Comparison of ENCODE assay signal across 16 mouse cellular contexts in genomic region chr6:16796914-16797313, GRCm38 (mm10).
A peak's percentile ranks its signal among the peaks of the same experiment; 100 is the strongest.
DNase-seq lines count a peak whose midpoint lies in the region; ATAC-seq and TF ChIP-seq lines count a peak whose summit lies in the region.
"Had no signal": no experiment of that assay in that cellular context is flagged by ENCODE, and none has a peak within 500 bp of the region (broad histone marks: within the 10 kb centered on the region; RNA-seq: fewer than 3 reads in every experiment).

No protein-coding gene starts in this region.

- peak; percentile 74 for ATAC-seq in forebrain, embryonic 14.5 days
- ATAC-seq in midbrain, embryonic 16.5 days: peak; percentile 48; the same call in 1 of the 2 replicates
- ATAC-seq in liver, embryonic 12.5 days: no peak

- H3K27ac ChIP-seq in forebrain, embryonic 14.5 days (ENCODE audit: low read depth, low read length): no peak overlapping the region
- no peak overlapping the region for H3K27ac ChIP-seq in midbrain, embryonic 16.5 days (ENCODE audit: low read length)
- H3K27ac ChIP-seq in liver, embryonic 12.5 days: no peak overlapping the region
- H3K27ac ChIP-seq: heart, embryonic 10.5 days; hindbrain, embryonic 10.5 days; limb, embryonic 13.5 days; liver, embryonic 14.5 days; lung, embryonic 15.5 days; macrophage; midbrain, embryonic 12.5 days had no signal

- DNase-seq in layer of hippocampus, adult 11-12 months (ENCODE audit: low spot score): peak; percentile 6
- DNase-seq in layer of hippocampus, adult 9-11 months: no peak
- DNase-seq in brain, embryonic 14.5 days (ENCODE audit: low read depth): peak; percentile 82
- DNase-seq in forebrain, embryonic 14.5 days (ENCODE audit: low spot score): peak; percentile 69
- DNase-seq in cerebellum, adult 9-10 months: no peak
- DNase-seq: cerebellum, adult 8-10 months; thymus, postnatal 25 days had no signal

- 0 out of 2 replicates have a peak, but pooled peaks cover 3% of the 10 kb centered on the region for H3K4me1 ChIP-seq in forebrain, embryonic 14.5 days (ENCODE audit: control insufficient read depth, insufficient read depth, low read length)
- no peaks in the 10 kb centered on the region; the same call in 1 of the 2 replicates for H3K4me1 ChIP-seq in midbrain, embryonic 16.5 days (ENCODE audit: control insufficient read depth, insufficient read depth, low read length)
- H3K4me1 ChIP-seq in liver, embryonic 12.5 days: no peaks in the 10 kb centered on the region
- H3K4me1 ChIP-seq: heart, embryonic 10.5 days; hindbrain, embryonic 10.5 days; midbrain, embryonic 12.5 days had no signal

- no peaks in the 10 kb centered on the region for H3K9me3 ChIP-seq in forebrain, embryonic 14.5 days (replicated peaks; ENCODE audit: control insufficient read depth, low read length)
- H3K9me3 ChIP-seq in midbrain, embryonic 16.5 days (replicated peaks; ENCODE audit: control insufficient read depth, low read length, poor library complexity, severe bottlenecking): no peaks in the 10 kb centered on the region
- H3K9me3 ChIP-seq in liver, embryonic 12.5 days (replicated peaks): no peaks in the 10 kb centered on the region
- H3K9me3 ChIP-seq: heart, embryonic 10.5 days; hindbrain, embryonic 10.5 days; limb, embryonic 13.5 days; lung, embryonic 15.5 days; midbrain, embryonic 12.5 days had no signal

- WGBS in forebrain, embryonic 14.5 days: 36% methylated on average over 9 of the region's 9 CpGs
- WGBS in midbrain, embryonic 16.5 days: 45% methylated on average over 9 of the region's 9 CpGs
- WGBS in liver, embryonic 12.5 days (ENCODE audit: insufficient replicate concordance): 68% methylated on average over 9 of the region's 9 CpGs

- 0 out of 2 replicates have a peak overlapping the region, but pooled peaks have one; percentile 15 for H3K4me2 ChIP-seq in forebrain, embryonic 14.5 days (ENCODE audit: low read length)
- H3K4me2 ChIP-seq in midbrain, embryonic 16.5 days (ENCODE audit: low read length): 0 out of 2 replicates have a peak overlapping the region, but pooled peaks have one; percentile 3
- H3K4me2 ChIP-seq in liver, embryonic 12.5 days: no peak overlapping the region
- H3K4me2 ChIP-seq: lung, embryonic 15.5 days; midbrain, embryonic 12.5 days had no signal

- H3K9ac ChIP-seq in forebrain, embryonic 14.5 days (ENCODE audit: low read length): no peak overlapping the region
- no peak overlapping the region for H3K9ac ChIP-seq in midbrain, embryonic 16.5 days (ENCODE audit: low read depth, low read length)
- H3K9ac ChIP-seq in liver, embryonic 12.5 days: no peak overlapping the region
- H3K9ac ChIP-seq: limb, embryonic 13.5 days; liver, embryonic 14.5 days; lung, embryonic 15.5 days; midbrain, embryonic 12.5 days had no signal

- no peak overlapping the region for H3K4me3 ChIP-seq in forebrain, embryonic 14.5 days (ENCODE audit: low read depth, low read length)
- H3K4me3 ChIP-seq in midbrain, embryonic 16.5 days (ENCODE audit: low read depth, low read length): no peak overlapping the region
- H3K4me3 ChIP-seq in liver, embryonic 12.5 days: no peak overlapping the region
- H3K4me3 ChIP-seq: heart, embryonic 10.5 days; hindbrain, embryonic 10.5 days; limb, embryonic 13.5 days; lung, embryonic 15.5 days; midbrain, embryonic 12.5 days had no signal

- no peak for TF ChIP-seq CTCF in brain, embryonic 14.5 days (IDR thresholded peaks at IDR 0.05; ENCODE audit: borderline replicate concordance, extremely low read depth, insufficient read depth, insufficient read length)

- TF ChIP-seq POLR2A in brain, embryonic 14.5 days (IDR thresholded peaks at IDR 0.05; ENCODE audit: borderline replicate concordance, extremely low read depth, insufficient read depth, insufficient read length, poor library complexity, severe bottlenecking): no peak

- no peaks in the 10 kb centered on the region for H3K36me3 ChIP-seq in forebrain, embryonic 14.5 days (ENCODE audit: control insufficient read depth, insufficient read depth, low read length)
- H3K36me3 ChIP-seq in midbrain, embryonic 16.5 days (ENCODE audit: control insufficient read depth, insufficient read depth, low read length): no peaks in the 10 kb centered on the region
- H3K36me3 ChIP-seq in liver, embryonic 12.5 days: no peaks in the 10 kb centered on the region
- H3K36me3 ChIP-seq: heart, embryonic 10.5 days; hindbrain, embryonic 10.5 days; limb, embryonic 13.5 days; lung, embryonic 15.5 days; midbrain, embryonic 12.5 days had no signal

- no peaks in the 10 kb centered on the region for H3K27me3 ChIP-seq in forebrain, embryonic 14.5 days (replicated peaks; ENCODE audit: control insufficient read depth, insufficient read depth, low read length)
- no peaks in the 10 kb centered on the region for H3K27me3 ChIP-seq in midbrain, embryonic 16.5 days (ENCODE audit: control insufficient read depth, insufficient read depth, low read depth, low read length)
- H3K27me3 ChIP-seq in liver, embryonic 12.5 days (replicated peaks): no peaks in the 10 kb centered on the region
- H3K27me3 ChIP-seq: limb, embryonic 13.5 days; lung, embryonic 15.5 days; midbrain, embryonic 12.5 days had no signal

Comparison
In these comparisons a context has a peak if more than half of its experiments do, and no peak if none do; other contexts are left out.
1. DNase-seq: peak in layer of hippocampus, adult 11-12 months (single experiment), brain, embryonic 14.5 days (single experiment) and forebrain, embryonic 14.5 days (single experiment); none in layer of hippocampus, adult 9-11 months (single experiment) and cerebellum, adult 9-10 months (single experiment).